Mouse (Mus musculus) CD4-positive, CD25-positive, alpha-beta regulatory T cell, adult 2 months (primary cell): ENCODE results near the gene Thsd7b.
A peak's percentile ranks its signal among the peaks of the same experiment; 100 is the strongest.
"Not testable (repeated sequence)": the region's sequence is repeated elsewhere in the genome, so short reads cannot be mapped to it uniquely, and the experiment has no call there.

Experiments
- DNase-seq: peaks from one replicate; pipeline ENCODE4 v3.0.0-alpha.2; 2012; ENCODE audit warnings: low read depth, low spot score

The Thsd7b gene

GRCm38 (mm10) chr1:129838486-129838885, 565.4 kb downstream of the Thsd7b start:
- no peak for DNase-seq

DNA sequence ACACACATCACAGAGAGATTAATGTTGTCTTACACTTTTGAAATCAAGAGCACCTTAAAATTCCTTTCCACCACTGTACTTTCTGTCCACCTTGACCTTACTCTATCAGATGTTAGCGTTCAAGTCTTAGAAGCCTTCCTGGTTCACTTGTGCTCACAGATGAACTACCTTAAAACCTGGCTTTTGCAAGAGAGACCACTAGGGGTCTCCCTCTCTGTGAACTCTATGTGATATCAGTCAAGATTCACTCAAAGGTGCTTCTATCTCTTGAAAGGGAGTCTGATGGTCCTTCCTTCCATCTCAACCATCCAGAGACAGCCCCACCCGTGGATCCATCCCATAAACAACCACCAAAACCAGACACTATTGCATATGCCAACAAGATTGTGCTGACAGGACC, 570.3 kb downstream of the Thsd7b start:
- peak; percentile 15 for DNase-seq

GRCm38 (mm10) chr1:129850007-129850564, 577.0 kb downstream of the Thsd7b start:
- no peak for DNase-seq

- no peak for DNase-seq
Measured at GRCm38 (mm10) chr1:129867714-129868113, 594.6 kb downstream of the Thsd7b start.

GRCm38 (mm10) chr1:129874355-129874754, 601.3 kb downstream of the Thsd7b start:
- no peak for DNase-seq

DNA sequence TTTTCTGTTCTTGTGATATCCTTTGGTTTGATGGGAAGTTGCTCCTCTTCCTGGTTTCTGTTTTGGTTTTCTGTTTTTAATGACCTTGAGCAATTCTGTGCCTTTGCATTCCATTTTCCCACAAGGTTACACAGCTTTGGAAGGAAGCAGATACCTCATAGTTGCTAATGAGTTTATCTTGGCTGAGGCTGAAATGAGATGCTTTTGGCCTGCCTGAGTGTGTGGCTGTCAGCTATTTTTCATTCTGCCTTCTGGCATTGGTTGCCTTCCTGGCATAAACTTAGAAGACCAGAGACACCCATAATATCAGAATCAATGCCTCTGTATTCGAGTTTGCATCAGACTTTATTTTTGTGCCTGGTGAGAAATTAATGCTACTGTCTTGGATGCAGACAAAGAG, 614.8 kb downstream of the Thsd7b start:
- DNase-seq, result no peak

GRCm38 (mm10) chr1:129898121-129898520, 625.0 kb downstream of the Thsd7b start:
- DNase-seq, result no peak

- DNase-seq, result no peak
Measured at GRCm38 (mm10) chr1:129915484-129915883, 642.4 kb downstream of the Thsd7b start.

DNA sequence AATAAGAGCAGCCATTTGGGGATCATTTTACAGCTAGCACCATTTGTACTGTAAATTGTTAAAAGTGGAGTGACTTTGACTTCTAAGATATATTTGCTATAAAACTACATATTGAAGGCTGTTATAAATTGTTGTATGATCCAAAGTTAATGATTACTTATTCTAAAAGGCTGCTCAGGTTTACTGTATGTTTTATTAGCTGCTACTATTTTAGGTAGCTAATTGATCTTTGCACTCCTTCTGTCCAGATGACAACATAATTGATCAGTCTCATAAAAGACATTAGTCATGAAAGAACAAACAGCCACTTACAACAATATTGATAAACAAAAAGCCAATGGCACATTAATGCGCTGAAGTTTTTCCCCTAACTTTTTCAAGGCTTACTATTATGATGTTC, 644.5 kb downstream of the Thsd7b start:
- no peak for DNase-seq

GRCm38 (mm10) chr1:129919385-129919784, 646.3 kb downstream of the Thsd7b start:
- peak; percentile 40 for DNase-seq

GRCm38 (mm10) chr1:129931003-129931402, 657.9 kb downstream of the Thsd7b start:
- no peak for DNase-seq

- DNase-seq, result no peak
Measured at GRCm38 (mm10) chr1:129943116-129943515, 670.0 kb downstream of the Thsd7b start.

GRCm38 (mm10) chr1:129947026-129947425, 673.9 kb downstream of the Thsd7b start:
- no peak for DNase-seq

DNA sequence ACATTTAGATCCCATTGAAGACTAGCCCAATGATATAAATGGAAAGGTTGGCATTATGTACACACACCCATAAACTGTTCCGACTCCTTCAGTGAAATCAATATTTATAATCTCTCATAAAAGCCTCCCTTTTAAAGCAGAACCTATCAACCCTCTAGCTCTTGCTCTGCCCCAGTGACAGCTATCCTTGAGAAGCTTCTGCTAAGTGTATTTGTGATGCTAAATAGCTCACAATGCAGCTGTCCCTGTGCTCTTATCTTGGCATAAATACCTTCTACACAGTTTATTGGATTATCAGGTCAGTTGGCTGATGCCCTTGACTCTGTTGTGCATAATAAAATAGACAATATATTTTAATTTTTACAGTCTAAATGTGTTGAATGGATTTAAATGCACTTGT, 682.4 kb downstream of the Thsd7b start:
- DNase-seq, result no peak

GRCm38 (mm10) chr1:129956625-129957024, 683.5 kb downstream of the Thsd7b start:
- no peak for DNase-seq

GRCm38 (mm10) chr1:129959352-129959751, 686.2 kb downstream of the Thsd7b start:
- not testable (repeated sequence) for DNase-seq

DNA sequence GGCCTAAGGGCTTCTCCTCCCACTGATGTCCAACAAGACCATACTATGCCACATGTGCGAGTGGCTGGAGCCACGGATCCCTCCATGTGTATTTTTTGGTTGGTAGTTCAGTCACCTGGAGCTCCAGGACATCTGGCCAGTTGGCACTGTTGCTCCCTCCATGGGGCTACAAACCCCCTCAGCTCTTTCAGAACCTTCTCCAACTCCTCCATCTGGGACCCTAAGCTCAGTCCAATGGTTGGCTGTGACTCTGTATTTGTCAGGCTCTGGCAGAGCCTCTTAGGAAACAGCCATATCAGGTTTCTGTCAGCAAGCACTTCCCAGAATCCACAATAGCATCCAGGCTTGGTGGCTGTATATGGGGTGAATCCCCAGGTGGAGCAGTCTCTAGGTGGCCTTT, 690.1 kb downstream of the Thsd7b start:
- no peak for DNase-seq

GRCm38 (mm10) chr1:129989247-129989646, 716.1 kb downstream of the Thsd7b start:
- DNase-seq, result not testable (repeated sequence)

DNA sequence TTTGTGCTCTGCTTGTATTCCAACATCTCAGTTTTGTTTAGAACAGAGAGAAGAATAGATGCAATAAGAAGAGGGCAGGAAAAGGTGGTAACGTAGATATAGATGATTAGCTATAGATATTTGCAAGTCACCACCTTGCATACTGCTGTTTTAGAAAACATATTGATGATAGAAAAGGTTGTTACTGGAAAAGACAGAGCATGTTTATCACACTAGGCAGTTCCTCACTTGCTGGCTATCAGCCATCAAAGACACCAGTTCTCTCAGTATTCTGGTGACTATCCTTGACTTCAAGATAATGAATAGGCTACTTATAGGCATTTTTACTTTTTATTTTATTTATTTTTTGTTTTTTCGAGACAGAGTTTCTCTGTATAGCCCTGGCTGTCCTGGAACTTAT, 717.7 kb downstream of the Thsd7b start:
- DNase-seq, result no peak

- no peak for DNase-seq
Measured at GRCm38 (mm10) chr1:130055012-130055411, 781.9 kb downstream of the Thsd7b start.

- no peak for DNase-seq
Measured at GRCm38 (mm10) chr1:130062105-130062504, 789.0 kb downstream of the Thsd7b start.

DNA sequence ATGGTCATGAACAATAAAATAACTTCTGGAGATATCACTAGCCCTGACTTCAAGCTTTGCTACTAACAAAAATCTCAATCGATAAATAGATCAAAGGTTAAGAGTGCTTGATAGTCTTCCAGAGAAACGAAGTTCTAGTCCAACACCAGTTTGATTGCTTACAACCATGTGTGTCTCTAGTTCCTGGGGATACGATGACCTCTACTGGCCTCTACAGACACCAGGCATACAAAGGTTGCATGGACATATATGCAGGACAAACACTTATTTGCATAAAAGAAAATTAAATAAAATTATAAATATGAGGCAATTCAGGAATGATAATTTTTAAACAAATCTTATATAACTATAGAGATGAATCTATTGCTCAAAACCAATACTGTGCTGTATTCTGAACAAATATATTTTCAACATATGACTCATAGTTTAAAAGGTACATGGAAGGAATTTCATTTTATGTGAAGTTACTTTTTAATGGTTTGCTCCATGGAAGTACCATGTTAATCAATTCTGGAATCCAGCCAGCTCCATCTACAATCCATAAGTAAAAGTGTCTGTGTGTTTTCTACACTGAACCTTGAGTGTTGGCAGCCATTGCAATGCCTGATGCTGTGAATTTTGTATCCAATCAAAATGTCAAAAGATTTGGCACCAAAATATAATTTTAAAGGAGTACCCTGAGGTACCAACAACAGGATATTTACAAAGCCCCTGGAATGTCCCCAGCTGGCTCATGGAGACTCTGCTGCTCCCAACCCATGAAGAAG, 793.3 kb downstream of the Thsd7b start:
- no peak for DNase-seq

GRCm38 (mm10) chr1:130083788-130084187, 810.7 kb downstream of the Thsd7b start:
- DNase-seq, result no peak
